Mouse (Mus musculus): ENCODE results near the gene Stk25. TPM values are rescaled to one million over a fixed set of nuclear protein-coding genes. Genes with fewer than 3 reads are reported as not detected.

The Stk25 gene
- total RNA-seq, 2 experiments from 2014 or later: 128 to 141 TPM

DNA sequence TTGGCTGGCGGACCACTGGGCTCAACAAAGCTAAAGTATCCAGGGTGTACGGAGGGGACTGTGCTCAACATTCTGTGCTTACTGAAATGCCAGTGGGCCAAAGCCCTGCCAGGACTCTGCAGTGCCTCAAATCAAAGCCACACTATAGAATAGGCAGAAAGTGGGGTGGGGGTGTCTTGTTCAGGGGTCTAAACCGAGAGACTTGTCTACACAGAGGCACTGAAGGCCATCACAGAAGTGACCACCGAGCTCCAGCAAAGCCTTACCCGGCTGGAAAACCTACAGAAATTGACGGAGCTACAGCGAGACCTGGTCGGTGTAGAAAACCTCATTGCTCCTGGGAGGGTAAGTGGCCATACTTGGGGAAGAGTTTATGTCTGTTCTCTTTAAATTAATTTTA, 48.7 kb downstream of the Stk25 start:
- no peak for DNase-seq (ENCODE audit: low spot score in 2 of 2)

DNA sequence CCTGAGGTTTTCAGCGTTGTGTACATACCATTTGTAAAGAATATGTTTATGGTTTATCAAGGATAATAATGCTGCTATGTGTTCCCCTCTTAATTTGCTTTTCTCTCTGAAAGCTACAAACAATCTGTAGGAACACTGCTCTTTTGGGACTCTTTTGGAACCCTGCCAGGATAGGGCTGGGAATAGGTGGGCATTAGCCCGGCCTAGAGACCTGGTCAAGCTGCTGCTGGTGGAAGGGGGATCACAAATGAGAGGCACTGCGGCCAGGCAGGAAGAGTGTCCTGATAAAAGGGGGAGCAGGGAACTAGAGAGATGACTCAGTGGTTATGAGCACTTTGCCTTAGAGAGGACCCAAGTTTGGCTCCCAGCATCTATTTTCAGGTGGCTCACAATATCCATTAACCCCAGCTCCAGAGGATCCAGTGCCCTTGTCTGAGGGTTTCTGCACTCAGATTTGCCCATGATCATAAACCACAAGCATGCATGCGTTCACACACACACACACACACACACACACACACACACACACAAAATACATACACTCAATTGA, 49.7 kb downstream of the Stk25 start:
- DNase-seq (ENCODE audit: low spot score in 2 of 2): no peak

DNA sequence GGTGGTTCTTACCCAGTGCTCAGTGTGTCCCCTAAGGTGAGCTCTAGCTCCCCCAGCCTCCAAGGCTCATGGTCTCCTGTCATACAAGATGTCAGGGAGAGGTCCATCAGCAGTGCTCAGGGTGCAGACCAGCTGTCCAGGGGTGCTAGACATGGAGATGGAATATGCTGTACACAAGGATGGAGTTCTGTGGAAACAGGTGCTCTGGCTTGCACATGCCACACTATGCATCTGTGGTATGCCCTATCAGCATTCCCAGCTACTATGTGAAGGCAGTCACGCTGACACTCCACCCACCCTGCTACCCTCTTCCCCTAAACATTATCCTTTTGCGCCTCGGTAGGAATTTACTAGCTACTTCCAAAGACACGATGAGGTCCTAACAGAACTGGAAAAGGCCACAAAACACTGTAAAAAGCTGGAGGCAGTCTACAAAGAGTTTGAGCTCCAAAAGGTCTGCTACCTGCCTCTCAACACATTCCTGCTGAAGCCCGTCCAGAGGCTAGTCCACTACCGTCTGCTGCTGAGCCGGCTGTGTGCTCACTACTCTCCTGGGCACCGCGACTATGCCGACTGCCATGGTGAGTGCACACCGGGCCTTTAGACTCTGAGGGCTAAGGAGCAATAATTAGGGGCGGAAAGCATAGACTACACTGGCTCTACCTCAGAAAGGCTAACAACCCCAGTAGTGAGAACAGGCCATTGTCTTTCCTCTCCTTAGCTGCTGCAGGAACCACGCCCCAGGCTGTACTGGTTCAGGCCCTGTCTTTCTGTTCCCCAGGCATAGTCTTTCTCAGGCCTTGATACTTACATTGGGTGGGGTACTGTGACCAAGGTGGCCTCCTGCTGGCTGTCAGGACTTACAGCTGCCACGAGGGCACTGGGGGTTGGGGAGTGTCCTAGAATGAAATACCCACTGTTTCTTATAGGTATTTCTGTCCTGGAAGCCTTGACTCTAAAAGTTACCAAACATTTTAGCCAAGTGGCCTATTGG, 51.1 kb downstream of the Stk25 start:
- no peak for DNase-seq (ENCODE audit: low spot score in 2 of 2)

DNA sequence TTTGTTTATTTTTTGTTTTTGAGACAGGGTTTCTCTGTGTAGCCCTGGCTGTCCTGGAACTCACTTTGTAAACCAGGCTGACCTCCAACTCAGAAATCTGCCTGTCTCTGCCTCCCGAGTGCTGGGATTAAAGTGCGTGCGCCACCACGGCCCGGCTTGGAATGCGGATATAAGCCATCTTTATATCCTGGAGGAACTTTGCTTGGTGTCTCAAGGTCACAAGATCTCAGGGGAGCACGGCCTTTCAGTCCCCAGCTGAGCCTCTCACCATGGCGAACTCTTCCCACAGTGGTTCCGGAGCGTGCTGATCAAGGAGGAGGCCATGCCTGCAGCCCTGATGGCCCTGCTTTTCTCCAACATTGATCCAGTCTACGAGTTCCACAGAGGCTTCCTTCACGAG, 54.5 kb downstream of the Stk25 start:
- DNase-seq (ENCODE audit: low spot score in 2 of 2): no peak

DNA sequence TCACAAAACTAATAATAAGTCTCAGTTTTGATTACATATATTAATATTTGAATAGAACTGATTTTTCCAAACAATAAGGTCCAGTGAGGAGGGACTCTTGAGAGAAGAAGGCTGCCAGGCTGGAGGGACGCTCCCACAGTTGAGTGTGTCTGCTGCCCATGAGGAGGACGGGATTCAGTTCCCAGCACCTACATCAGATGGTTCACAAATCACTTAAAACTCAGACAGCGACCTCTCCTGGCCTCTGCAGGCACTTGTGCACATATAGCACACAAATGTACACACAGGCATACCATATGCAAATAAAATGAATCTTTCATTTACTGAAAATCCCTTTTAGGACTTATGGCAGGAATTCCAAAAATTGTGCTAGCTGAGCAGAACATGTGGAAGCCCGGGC, 55.5 kb downstream of the Stk25 start:
- no peak for DNase-seq (ENCODE audit: low spot score in 2 of 2)

DNA sequence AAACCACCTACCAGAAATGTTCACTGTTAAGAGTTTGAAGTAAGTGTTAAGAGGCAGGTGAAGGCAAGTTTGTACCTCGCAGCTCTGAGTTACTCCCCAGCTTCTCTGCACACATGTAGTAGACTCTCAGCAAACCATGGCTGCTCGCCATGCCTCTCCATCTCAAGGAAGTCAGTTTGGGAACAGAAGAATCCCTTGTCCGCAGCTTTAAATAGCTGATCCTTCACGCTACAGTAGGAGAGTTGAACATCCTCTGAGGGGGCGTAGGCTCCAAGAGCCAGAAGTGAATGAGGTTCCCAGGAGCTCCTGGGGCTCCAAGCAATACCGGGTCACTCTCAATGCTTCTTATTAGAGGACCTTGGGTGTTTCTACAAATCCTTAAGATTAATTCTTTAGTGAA, 62.5 kb downstream of the Stk25 start:
- DNase-seq (ENCODE audit: low spot score in 2 of 2): no peak

DNA sequence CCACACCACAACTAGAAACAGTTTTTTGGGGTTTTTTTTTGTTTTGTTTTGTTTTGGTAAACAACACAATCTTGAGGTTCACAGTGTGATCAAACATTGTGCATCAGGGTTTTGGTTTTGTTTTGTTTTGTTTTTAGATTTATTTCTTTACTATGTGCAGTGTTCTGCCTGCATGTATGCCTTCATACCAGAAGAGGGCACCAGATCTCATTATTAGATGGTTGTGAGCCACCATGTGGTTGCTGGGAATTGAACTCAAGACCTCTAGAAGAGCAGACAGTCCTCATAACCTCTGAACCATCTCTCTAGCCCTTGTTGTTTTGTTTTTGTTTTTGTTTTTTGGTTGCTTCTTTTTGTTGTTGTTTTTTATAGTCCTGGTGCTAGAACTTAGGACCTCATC, 64.5 kb downstream of the Stk25 start:
- no peak for DNase-seq (ENCODE audit: low spot score in 2 of 2)

DNA sequence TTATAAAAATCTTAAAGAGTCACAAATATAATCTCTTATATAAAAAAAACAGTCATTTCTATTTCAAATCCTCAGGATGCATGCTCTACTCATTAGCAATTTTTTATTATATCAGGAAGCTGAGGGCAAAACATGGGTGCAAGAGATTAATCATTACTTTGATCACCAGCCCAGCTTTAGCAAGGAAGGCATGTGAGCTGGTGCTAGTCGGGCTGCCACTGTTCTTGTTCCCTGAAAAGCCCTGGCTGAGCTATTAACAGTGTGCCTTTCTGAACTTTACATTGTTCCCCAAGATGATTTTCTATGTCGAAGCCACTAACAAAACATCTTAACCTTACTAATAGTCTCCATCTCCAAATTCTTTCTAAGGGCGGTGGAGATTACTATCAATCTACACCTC, 70.1 kb downstream of the Stk25 start:
- no peak for DNase-seq (ENCODE audit: low spot score in 2 of 2)

DNA sequence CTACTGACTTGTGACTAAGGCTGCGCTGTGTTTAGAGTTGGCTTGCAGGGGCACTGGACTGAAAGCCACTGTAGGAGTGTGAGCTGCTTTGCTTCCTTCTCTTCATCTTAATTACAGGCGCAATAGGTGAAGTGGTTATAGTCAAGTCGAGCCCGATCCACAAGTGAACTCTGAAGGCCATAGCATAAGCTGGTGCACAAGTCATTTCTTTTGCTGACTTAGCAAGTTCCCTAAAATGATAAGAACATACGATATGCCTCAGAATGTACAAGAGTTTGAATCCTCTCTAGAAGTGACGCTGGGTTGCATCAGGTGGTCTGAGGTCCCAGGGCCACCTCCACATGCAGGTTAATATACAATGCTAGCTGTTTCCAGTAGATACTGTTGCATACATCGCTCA, 76.9 kb downstream of the Stk25 start:
- DNase-seq (ENCODE audit: low spot score in 2 of 2): no peak

DNA sequence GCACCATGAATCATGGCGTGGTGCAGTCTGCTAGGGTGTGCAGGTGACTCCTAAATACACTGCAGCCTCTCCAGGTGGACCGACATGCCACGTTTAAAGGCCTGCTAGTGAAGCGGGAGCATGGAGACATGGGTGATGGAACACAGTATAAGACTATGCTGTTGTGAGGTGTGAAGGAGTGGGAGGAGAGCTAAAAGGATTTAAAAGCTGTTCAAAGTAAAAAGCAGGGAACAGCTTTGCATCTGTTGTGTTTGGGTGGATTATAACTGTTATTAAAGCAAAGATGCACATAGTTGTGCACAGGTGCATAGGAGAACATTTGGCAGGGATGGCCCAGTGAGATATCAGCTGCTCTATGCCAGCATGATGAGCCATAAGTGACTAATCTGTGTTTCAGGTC, 80.6 kb downstream of the Stk25 start:
- no peak for DNase-seq (ENCODE audit: low spot score in 2 of 2)

DNA sequence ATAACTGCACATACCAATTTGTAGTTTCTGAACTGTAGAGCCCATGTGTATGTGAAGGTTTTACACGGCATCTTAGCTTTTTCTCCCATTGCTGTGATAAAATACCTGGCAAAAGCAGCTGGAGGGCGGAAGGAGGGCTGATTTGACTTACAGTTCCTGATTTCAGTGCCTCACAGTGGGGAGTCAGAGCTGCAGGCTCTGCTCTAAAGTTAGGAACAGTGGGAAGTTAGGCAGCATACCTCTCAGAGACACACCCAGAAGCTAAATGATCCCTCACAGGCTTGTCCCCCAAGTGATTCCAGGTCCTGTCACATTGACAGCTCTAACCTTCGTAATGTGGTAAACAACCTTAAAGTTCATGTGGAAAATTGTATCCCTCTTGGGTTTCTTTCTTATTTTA, 81.4 kb downstream of the Stk25 start:
- DNase-seq (ENCODE audit: low spot score in 2 of 2): no peak

Other genes with a start within 250 kb of the Stk25 start
- gene Hdlbp, start 179.8 kb downstream of the Stk25 start, total RNA-seq (2021): 100 to 1,000 TPM; 255 to 263 TPM
- gene Farp2, start 146.6 kb downstream of the Stk25 start, total RNA-seq (2021): 10 to 100 TPM; 16.0 to 19.2 TPM
- gene Bok, start 27.0 kb upstream of the Stk25 start, total RNA-seq (2021): 10 to 100 TPM in 1 of 2 experiments, 1 to 10 TPM in 1; 9.4 to 11.4 TPM
- gene Atg4b, start 92.8 kb upstream of the Stk25 start, total RNA-seq (2021): 10 to 100 TPM; 41.7 to 46.7 TPM
- gene Thap4, start 96.2 kb upstream of the Stk25 start, total RNA-seq (2021): 10 to 100 TPM; 44.2 to 45.4 TPM
- gene Dtymk, start 143.3 kb upstream of the Stk25 start, total RNA-seq (2021): 10 to 100 TPM; 64.3 to 65.5 TPM
- 1 to 10 TPM; 6.5 to 7.9 TPM for gene Ing5, start 145.3 kb upstream of the Stk25 start, total RNA-seq (2021)
- gene D2hgdh, start 166.2 kb upstream of the Stk25 start, total RNA-seq (2021): 10 to 100 TPM; 19.6 to 24.0 TPM
- under 1 TPM; 0.73 to 0.74 TPM for gene Gal3st2, start 202.6 kb upstream of the Stk25 start, total RNA-seq (2021)

All from gastrocnemius, postnatal 4 days (tissue).